Mouse (Mus musculus): Measurements from ENCODE around the gene Rasgef1c. TPM values are rescaled to one million over a fixed set of nuclear protein-coding genes. Genes with fewer than 3 reads are reported as not detected.

Gene Rasgef1c
- polyA plus RNA-seq, 1 experiment from 2014 or later, result 0.05 TPM

GRCm38 (mm10) chr11:49997321-49997720 is 95.7 kb downstream of the Rasgef1c start:
- Histone ChIP-seq H3K27me3 (no peaks in the 10 kb centered on the region), H3K9ac (no peak overlapping the region), H3K4me1 (replicated peaks) (peaks cover 21% of the 10 kb centered on the region), H3K27ac (replicated peaks) (no peak overlapping the region), H3K9me3 (replicated peaks) (no peaks in the 10 kb centered on the region), H3K36me3 (replicated peaks) (no peaks in the 10 kb centered on the region), H3K4me3 (replicated peaks) (no peak overlapping the region), H3K4me2 (no peak overlapping the region)
- WGBS (ENCODE audit: insufficient replicate concordance), result 28% methylated on average over 5 of the region's 5 CpGs
- no peak for ATAC-seq (ENCODE audit: insufficient read depth)

DNA sequence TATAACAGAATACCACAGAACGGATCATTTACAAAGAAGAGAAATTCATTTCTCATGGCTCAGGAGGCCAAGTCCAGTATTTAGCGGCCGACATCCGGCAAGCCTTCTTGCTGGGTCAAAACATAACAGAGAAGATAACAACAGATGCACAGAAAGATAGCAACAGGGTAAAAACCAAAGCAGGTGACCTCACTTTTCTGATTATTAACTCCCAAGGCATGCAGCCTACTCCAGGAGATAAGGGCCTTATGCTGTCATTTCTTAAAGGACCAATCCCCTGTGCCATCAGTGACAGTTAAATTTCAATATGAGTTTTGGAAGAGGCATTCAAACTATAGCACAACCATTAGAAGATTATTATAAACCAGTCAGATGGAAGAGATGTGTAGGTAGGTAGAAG is 101.2 kb downstream of the Rasgef1c start:
- 0 out of 2 replicates have a peak, but pooled peaks cover 4% of the 10 kb centered on the region for H3K4me1 ChIP-seq (replicated peaks)
- H3K9ac ChIP-seq, result no peak overlapping the region
- H3K27ac ChIP-seq (replicated peaks), result no peak overlapping the region
- H3K27me3 ChIP-seq, result no peaks in the 10 kb centered on the region
- no peak overlapping the region for H3K4me3 ChIP-seq (replicated peaks)
- H3K4me2 ChIP-seq, result no peak overlapping the region
- no peaks in the 10 kb centered on the region for H3K36me3 ChIP-seq (replicated peaks)
- H3K9me3 ChIP-seq (replicated peaks), result no peaks in the 10 kb centered on the region
- 32% methylated on average over 4 of the region's 4 CpGs for WGBS (ENCODE audit: insufficient replicate concordance)
- no peak for ATAC-seq (ENCODE audit: insufficient read depth)

DNA sequence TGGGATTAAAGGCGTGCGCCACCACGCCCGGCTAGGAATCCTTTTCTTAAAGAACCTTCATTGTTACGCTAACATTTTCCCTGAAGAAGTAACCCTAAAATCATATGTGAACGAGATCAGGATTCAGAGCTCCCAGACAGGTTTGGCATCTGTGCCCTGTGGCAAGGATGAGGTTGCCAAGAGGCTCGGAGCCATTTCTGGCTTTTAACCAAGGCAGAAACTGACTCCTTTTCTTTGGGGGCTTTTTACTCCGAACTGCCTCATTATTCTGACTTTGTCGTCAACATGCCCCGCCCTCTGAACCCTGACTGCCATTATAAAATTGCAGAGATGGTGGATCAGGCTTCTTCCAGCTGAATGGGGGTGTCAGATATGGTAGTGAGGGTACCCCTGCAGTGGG is 106.1 kb downstream of the Rasgef1c start:
- no peaks in the 10 kb centered on the region for H3K36me3 ChIP-seq (replicated peaks)
- no peak for ATAC-seq (ENCODE audit: insufficient read depth)
- no peak overlapping the region for H3K4me3 ChIP-seq (replicated peaks)
- no peaks in the 10 kb centered on the region for H3K27me3 ChIP-seq
- no peak overlapping the region for H3K4me2 ChIP-seq
- H3K4me1 ChIP-seq (replicated peaks), result 0 out of 2 replicates have a peak, but pooled peaks cover 2% of the 10 kb centered on the region
- 73% methylated on average over 10 of the region's 10 CpGs for WGBS (ENCODE audit: insufficient replicate concordance)
- H3K9ac ChIP-seq, result no peak overlapping the region
- H3K9me3 ChIP-seq (replicated peaks), result no peaks in the 10 kb centered on the region
- H3K27ac ChIP-seq (replicated peaks), result no peak overlapping the region

- H3K36me3 ChIP-seq (replicated peaks), result no peaks in the 10 kb centered on the region
- 56% methylated on average over 5 of the region's 5 CpGs for WGBS (ENCODE audit: insufficient replicate concordance)
- no peaks in the 10 kb centered on the region for H3K27me3 ChIP-seq
- H3K4me1 ChIP-seq (replicated peaks), result no peaks in the 10 kb centered on the region
- no peak overlapping the region for H3K9ac ChIP-seq
- ATAC-seq (ENCODE audit: insufficient read depth), result no peak
- no peak overlapping the region for H3K4me2 ChIP-seq
- H3K9me3 ChIP-seq (replicated peaks), result no peaks in the 10 kb centered on the region
- H3K4me3 ChIP-seq (replicated peaks), result no peak overlapping the region
- H3K27ac ChIP-seq (replicated peaks), result no peak overlapping the region
Measured at GRCm38 (mm10) chr11:50008231-50008630, 106.6 kb downstream of the Rasgef1c start.

GRCm38 (mm10) chr11:50013016-50013415 is 111.4 kb downstream of the Rasgef1c start:
- H3K4me2 ChIP-seq, result no peak overlapping the region
- 69% methylated on average over 6 of the region's 6 CpGs for WGBS (ENCODE audit: insufficient replicate concordance)
- no peak for ATAC-seq (ENCODE audit: insufficient read depth)
- no peak overlapping the region for H3K27ac ChIP-seq (replicated peaks)
- H3K4me1 ChIP-seq (replicated peaks), result no peaks in the 10 kb centered on the region
- H3K9me3 ChIP-seq (replicated peaks), result no peaks in the 10 kb centered on the region
- no peak overlapping the region for H3K9ac ChIP-seq
- no peaks in the 10 kb centered on the region for H3K36me3 ChIP-seq (replicated peaks)
- H3K27me3 ChIP-seq, result no peaks in the 10 kb centered on the region
- H3K4me3 ChIP-seq (replicated peaks), result no peak overlapping the region

DNA sequence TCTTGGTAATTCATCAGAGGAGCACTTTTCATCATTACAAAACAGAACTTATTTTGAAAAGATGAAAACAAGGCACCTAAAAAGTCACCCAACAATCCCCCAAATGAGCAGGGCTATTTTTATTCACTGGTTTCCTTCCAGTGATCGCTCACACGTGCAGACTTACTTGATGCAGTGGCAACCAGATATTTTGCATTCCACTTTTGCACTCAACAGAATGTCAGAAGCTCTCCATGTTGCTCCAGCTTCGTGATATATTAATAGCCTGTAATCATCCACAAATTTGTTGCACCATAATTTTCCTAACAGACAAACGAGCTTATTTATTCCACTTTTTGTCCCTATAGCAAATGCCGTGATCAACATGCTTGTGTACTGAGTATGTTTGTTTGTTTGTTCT is 114.9 kb downstream of the Rasgef1c start:
- H3K4me2 ChIP-seq, result no peak overlapping the region
- 54% methylated on average over 5 of the region's 5 CpGs for WGBS (ENCODE audit: insufficient replicate concordance)
- H3K36me3 ChIP-seq (replicated peaks), result no peaks in the 10 kb centered on the region
- no peak overlapping the region for H3K9ac ChIP-seq
- no peaks in the 10 kb centered on the region for H3K27me3 ChIP-seq
- no peak for ATAC-seq (ENCODE audit: insufficient read depth)
- H3K4me3 ChIP-seq (replicated peaks), result no peak overlapping the region
- H3K9me3 ChIP-seq (replicated peaks), result no peaks in the 10 kb centered on the region
- H3K4me1 ChIP-seq (replicated peaks), result no peaks in the 10 kb centered on the region
- H3K27ac ChIP-seq (replicated peaks), result no peak overlapping the region

DNA sequence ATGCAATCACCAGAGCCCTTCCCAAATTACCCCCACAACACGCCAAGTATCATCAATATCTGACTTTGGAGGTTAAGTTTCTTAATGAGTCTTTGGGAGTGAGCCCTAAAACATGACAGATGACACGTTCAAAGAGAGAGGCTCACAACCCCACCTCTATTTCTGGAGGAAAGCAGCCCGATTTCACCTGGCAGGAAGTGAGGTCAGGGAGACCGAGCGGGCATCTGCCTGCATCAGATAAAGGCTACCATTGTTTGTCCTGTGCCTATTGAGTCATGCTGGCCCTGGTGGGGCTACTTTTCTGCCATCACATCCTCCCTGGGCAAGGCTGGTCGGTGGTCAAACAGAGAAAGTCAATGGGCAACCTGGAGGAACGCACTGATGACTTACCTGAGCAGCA is 115.9 kb downstream of the Rasgef1c start:
- no peak for ATAC-seq (ENCODE audit: insufficient read depth)
- 35% methylated on average over 7 of the region's 7 CpGs for WGBS (ENCODE audit: insufficient replicate concordance)
- Histone ChIP-seq H3K4me1 (replicated peaks) (no peaks in the 10 kb centered on the region), H3K4me2 (no peak overlapping the region), H3K9ac (no peak overlapping the region), H3K27ac (replicated peaks) (no peak overlapping the region), H3K27me3 (no peaks in the 10 kb centered on the region), H3K4me3 (replicated peaks) (no peak overlapping the region), H3K36me3 (replicated peaks) (no peaks in the 10 kb centered on the region), H3K9me3 (replicated peaks) (no peaks in the 10 kb centered on the region)

- Histone ChIP-seq H3K36me3 (replicated peaks) (no peaks in the 10 kb centered on the region), H3K4me2 (no peak overlapping the region), H3K9ac (no peak overlapping the region), H3K9me3 (replicated peaks) (no peaks in the 10 kb centered on the region), H3K4me3 (replicated peaks) (no peak overlapping the region), H3K4me1 (replicated peaks) (no peaks in the 10 kb centered on the region), H3K27ac (replicated peaks) (no peak overlapping the region), H3K27me3 (peaks cover 9% of the 10 kb centered on the region)
- ATAC-seq (ENCODE audit: insufficient read depth), result no peak
Measured at GRCm38 (mm10) chr11:50018848-50019247, 117.2 kb downstream of the Rasgef1c start.

DNA sequence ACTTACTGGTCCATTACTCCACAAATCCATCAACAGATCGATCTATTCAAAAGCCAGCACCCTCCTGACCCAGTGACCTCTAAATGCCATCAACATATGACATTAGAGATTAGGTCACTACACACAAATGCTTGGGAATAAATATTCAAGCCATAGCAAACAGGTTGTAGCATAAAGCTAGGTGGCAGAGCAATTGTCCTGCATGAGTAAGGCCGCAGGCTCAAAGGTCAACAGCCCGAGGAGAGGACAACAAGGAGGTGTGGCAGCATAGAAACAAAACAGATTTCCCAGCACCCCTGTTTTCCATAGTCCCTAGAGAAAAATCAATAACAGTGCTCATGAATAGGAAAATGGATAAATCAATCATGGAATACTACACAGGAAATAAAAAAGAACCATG is 120.5 kb downstream of the Rasgef1c start:
- Histone ChIP-seq H3K4me3 (replicated peaks) (no peak overlapping the region), H3K4me1 (replicated peaks) (peaks cover 21% of the 10 kb centered on the region), H3K9me3 (replicated peaks) (no peaks in the 10 kb centered on the region), H3K36me3 (replicated peaks) (no peaks in the 10 kb centered on the region), H3K4me2 (no peak overlapping the region), H3K27me3 (peaks cover 21% of the 10 kb centered on the region), H3K27ac (replicated peaks) (no peak overlapping the region), H3K9ac (no peak overlapping the region)
- no peak for ATAC-seq (ENCODE audit: insufficient read depth)
- WGBS (ENCODE audit: insufficient replicate concordance), result 61% methylated on average over 3 of the region's 3 CpGs

DNA sequence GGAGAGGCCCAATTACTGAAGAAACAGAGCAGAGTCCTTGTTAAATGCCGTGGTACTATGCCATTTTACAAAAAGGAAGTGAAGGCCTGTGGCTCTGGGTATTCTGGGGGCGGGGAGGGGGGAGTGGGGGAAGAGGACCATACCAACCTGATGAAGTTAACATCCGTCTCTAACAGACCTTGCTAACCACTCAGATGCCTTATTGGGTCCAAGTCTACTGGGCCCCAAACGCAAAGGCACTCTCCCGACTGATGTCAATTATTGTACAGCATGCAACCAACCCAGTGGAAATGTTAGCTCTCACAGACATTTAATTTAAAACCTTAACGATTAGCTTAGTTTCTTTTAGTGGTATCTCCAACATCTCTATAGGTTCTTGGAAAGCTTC is 122.8 kb downstream of the Rasgef1c start:
- no peak for ATAC-seq (ENCODE audit: insufficient read depth)
- 25% methylated on average over 6 of the region's 6 CpGs for WGBS (ENCODE audit: insufficient replicate concordance)
- Histone ChIP-seq H3K9me3 (replicated peaks) (no peaks in the 10 kb centered on the region), H3K4me2 (peak overlapping the region; percentile 99), H3K27ac (replicated peaks) (no peak overlapping the region), H3K4me1 (replicated peaks) (peaks cover 35% of the 10 kb centered on the region), H3K4me3 (replicated peaks) (peak overlapping the region; percentile 76), H3K36me3 (replicated peaks) (no peaks in the 10 kb centered on the region), H3K27me3 (peaks cover 21% of the 10 kb centered on the region), H3K9ac (peak overlapping the region; percentile 83; the same call in 1 of the 2 replicates)

DNA sequence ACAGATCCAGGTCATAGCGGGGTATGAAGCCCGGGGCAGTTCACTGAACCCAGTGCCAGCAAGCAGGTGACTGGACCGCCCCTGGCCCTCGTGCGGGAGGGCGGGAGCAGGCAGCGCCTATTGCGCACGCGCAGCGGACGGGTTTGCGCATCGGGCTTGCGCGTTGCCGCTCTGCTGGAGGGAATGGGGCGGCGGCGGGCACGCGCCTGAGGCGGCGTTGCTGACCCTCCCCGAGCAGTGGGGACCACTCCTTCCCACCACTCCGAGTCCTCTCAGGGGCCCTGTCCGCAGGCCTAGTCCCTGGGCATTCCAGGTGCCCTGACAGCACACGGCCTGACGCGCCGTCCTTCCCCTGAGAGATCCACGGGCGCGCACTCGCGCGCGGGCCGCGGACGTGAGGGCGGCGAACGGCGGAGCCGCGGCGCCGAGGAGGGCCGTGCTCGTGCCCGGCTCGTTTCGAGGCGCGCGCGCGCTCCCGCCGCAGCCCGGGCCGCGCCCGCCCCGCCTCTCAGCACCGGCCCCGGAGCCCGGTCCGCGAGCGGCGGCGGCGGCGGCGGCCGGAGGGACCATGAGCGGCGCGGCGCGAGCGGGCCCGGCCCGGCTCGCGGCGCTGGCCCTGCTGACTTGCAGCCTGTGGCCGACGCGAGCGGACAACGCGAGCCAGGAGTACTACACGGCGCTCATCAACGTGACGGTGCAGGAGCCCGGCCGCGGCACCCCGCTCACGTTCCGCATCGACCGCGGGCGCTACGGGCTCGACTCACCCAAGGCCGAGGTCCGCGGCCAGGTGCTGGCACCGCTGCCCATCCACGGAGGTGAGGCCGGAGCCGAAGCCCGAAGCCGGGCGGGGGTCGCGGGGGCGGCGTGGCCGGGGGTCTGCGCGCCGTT is 123.4 kb downstream of the Rasgef1c start, which contains the start of gene Rnf130:
Gene Rnf130 (plus strand): TSS at position 514 of the 888 bp plus-strand sequence.
- peaks cover 35% of the 10 kb centered on the region for H3K4me1 ChIP-seq (replicated peaks)
- peaks cover 21% of the 10 kb centered on the region for H3K27me3 ChIP-seq
- H3K4me2 ChIP-seq, result peak within 1 kb of the TSS; percentile 99
- no peaks in the 10 kb centered on the region for H3K9me3 ChIP-seq (replicated peaks)
- WGBS (ENCODE audit: insufficient replicate concordance), result under 1% methylated on average over 106 of the region's 129 CpGs
- peak; percentile 95 for ATAC-seq (ENCODE audit: insufficient read depth)
- H3K36me3 ChIP-seq (replicated peaks), result no peaks in the 10 kb centered on the region
- peak within 1 kb of the TSS; percentile 83 for H3K9ac ChIP-seq
- peak within 1 kb of the TSS; percentile 76 for H3K4me3 ChIP-seq (replicated peaks)
- H3K27ac ChIP-seq (replicated peaks), result peak within 1 kb of the TSS; percentile 87

Data from liver, embryonic 15.5 days (tissue).